Mouse (Mus musculus) testis, postnatal 10 days (tissue): ENCODE results near the gene Slx4ip.

ENCODE experiments used
- DNase-seq: peaks from one replicate; pipeline ENCODE4 v3.0.0; 2021; ENCODE audit warnings: low spot score

Gene Slx4ip

GRCm38 (mm10) chr2:137064513-137064912 lies 173.5 kb downstream of the Slx4ip start:
- DNase-seq, result no peak

GRCm38 (mm10) chr2:137067479-137068110 lies 176.6 kb downstream of the Slx4ip start:
- DNase-seq, result no peak

GRCm38 (mm10) chr2:137073473-137074312 lies 182.7 kb downstream of the Slx4ip start:
- DNase-seq, result no peak

GRCm38 (mm10) chr2:137074313-137074620 lies 183.2 kb downstream of the Slx4ip start:
- DNase-seq, result no peak

- no peak for DNase-seq
Observed at GRCm38 (mm10) chr2:137078771-137079170, 187.8 kb downstream of the Slx4ip start.

GRCm38 (mm10) chr2:137079721-137080320 lies 188.8 kb downstream of the Slx4ip start:
- DNase-seq, result no peak

- no peak for DNase-seq
Observed at GRCm38 (mm10) chr2:137080468-137080867, 189.4 kb downstream of the Slx4ip start.

- DNase-seq, result no peak
Observed at GRCm38 (mm10) chr2:137081001-137081400, 190.0 kb downstream of the Slx4ip start.

GRCm38 (mm10) chr2:137082896-137083620 lies 192.0 kb downstream of the Slx4ip start:
- DNase-seq, result no peak

GRCm38 (mm10) chr2:137085257-137085656 lies 194.2 kb downstream of the Slx4ip start:
- no peak for DNase-seq

- DNase-seq, result no peak
Observed at GRCm38 (mm10) chr2:137086621-137087395, 195.8 kb downstream of the Slx4ip start.

- DNase-seq, result no peak
Observed at GRCm38 (mm10) chr2:137087705-137088104, 196.7 kb downstream of the Slx4ip start.

GRCm38 (mm10) chr2:137091766-137092522 lies 200.9 kb downstream of the Slx4ip start:
- no peak for DNase-seq

- DNase-seq, result no peak
Observed at GRCm38 (mm10) chr2:137092523-137093297, 201.7 kb downstream of the Slx4ip start.

- no peak for DNase-seq
Observed at GRCm38 (mm10) chr2:137093298-137093630, 202.2 kb downstream of the Slx4ip start.

- DNase-seq, result no peak
Observed at GRCm38 (mm10) chr2:137094301-137094700, 203.3 kb downstream of the Slx4ip start.

- DNase-seq, result no peak
Observed at GRCm38 (mm10) chr2:137096981-137097460, 206.0 kb downstream of the Slx4ip start.

- DNase-seq, result no peak
Observed at GRCm38 (mm10) chr2:137098269-137099035, 207.4 kb downstream of the Slx4ip start.

GRCm38 (mm10) chr2:137099211-137099734 lies 208.3 kb downstream of the Slx4ip start:
- no peak for DNase-seq
